Mouse (Mus musculus): ENCODE data around the gene Rgcc. TPM values are rescaled to one million over a fixed set of nuclear protein-coding genes. Genes with fewer than 3 reads are reported as not detected.

The Rgcc gene
- total RNA-seq, 2 experiments from 2014 or later, result 42.7 to 43.2 TPM

DNA sequence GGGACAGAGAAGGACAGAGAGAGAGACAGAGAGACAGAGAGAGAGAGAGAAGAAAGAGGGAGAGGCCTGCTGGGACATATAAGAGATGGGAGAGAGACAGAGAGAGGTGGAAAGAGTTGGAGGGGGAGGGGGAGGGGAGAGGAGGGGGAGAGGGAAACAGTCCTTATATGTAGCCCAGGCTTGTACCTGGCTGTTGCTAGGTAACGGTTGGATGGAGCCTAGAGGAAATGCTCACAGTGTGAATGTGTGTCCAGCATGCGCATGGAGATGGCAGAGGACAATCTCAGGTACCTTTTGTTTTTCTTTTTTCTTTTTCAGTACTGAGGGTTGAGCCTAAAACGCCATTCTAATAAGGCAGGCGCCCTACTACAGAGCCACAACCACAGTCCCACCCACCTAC, 16.8 kb downstream of the Rgcc start:
- intact Hi-C loops (cut with DNase I), result no loop called here
- DNase-seq (ENCODE audit: low spot score in 2 of 2), result no peak

- intact Hi-C loops (cut with DNase I), result no loop called here
Measured at GRCm38 (mm10) chr14:79283952-79284351, 17.5 kb downstream of the Rgcc start.

GRCm38 (mm10) chr14:79281894-79282553, 19.4 kb downstream of the Rgcc start:
- DNase-seq (ENCODE audit: low spot score in 2 of 2), result no peak
- intact Hi-C loops (cut with DNase I), result no loop called here

More at GRCm38 (mm10) chr14:79283952-79284351, 17.5 kb downstream of the Rgcc start:
- peak in 1 of 2 experiments; percentile 10 for DNase-seq (ENCODE audit: low spot score in 2 of 2)

- DNase-seq (ENCODE audit: low spot score in 2 of 2), result no peak
- intact Hi-C loops (cut with DNase I), result no loop called here
Measured at GRCm38 (mm10) chr14:79280456-79280855, 21.0 kb downstream of the Rgcc start.

DNA sequence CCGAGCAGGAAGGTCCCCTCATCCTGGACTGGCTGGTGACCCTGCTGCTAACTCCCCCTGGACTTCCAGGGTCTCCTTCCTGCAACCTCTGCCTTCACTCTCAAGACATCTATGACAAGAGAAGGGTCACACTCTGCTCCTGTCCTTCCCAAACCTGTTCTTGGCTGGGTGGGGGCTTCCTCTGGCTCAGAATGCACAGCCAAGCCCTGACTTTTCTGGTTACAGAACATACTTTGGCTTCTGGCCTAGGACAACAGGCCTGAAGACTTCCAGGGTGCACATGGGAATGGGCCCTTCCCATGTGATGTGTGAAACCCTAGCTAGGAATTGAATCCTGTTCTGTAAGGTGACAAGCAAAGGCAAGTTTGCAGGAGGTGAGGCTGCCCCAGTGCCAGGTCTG, 22.0 kb downstream of the Rgcc start:
- intact Hi-C loops (cut with DNase I), result no loop called here

GRCm38 (mm10) chr14:79278927-79279326, 22.5 kb downstream of the Rgcc start:
- intact Hi-C loops (cut with DNase I), result no loop called here
- no peak for DNase-seq (ENCODE audit: low spot score in 2 of 2)

More for the DNA sequence above, 22.0 kb downstream of the Rgcc start:
- no peak for DNase-seq (ENCODE audit: low spot score in 2 of 2)

- intact Hi-C loops (cut with DNase I), result no loop called here
- DNase-seq (ENCODE audit: low spot score in 2 of 2), result no peak
Measured at GRCm38 (mm10) chr14:79277922-79278321, 23.5 kb downstream of the Rgcc start.

GRCm38 (mm10) chr14:79275870-79276395, 25.5 kb downstream of the Rgcc start:
- DNase-seq (ENCODE audit: low spot score in 2 of 2), result no peak
- intact Hi-C loops (cut with DNase I), result no loop called here

DNA sequence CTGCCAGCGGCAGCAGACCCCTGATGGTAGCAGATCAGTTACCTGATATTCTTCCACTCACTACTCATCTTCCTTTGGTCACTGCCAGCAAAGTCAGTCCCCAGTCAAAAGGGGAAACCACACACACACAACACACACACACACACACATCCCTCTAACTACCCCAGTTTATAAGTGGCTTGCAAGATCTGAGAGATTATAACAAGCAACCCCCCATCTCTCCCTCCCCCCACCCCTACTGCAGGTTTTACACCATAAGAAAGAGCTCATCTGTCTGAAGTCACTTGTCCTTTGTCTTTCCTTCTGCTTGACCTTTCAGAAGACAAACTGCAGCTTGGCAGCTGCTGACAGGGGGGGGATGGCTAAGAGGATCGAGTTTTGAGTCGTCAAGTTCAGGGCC, 26.0 kb downstream of the Rgcc start:
- intact Hi-C loops (cut with DNase I), result no loop called here
- DNase-seq (ENCODE audit: low spot score in 2 of 2), result no peak

- intact Hi-C loops (cut with DNase I), result no loop called here
- DNase-seq (ENCODE audit: low spot score in 2 of 2), result no peak
Measured at GRCm38 (mm10) chr14:79273697-79274477, 27.6 kb downstream of the Rgcc start.

DNA sequence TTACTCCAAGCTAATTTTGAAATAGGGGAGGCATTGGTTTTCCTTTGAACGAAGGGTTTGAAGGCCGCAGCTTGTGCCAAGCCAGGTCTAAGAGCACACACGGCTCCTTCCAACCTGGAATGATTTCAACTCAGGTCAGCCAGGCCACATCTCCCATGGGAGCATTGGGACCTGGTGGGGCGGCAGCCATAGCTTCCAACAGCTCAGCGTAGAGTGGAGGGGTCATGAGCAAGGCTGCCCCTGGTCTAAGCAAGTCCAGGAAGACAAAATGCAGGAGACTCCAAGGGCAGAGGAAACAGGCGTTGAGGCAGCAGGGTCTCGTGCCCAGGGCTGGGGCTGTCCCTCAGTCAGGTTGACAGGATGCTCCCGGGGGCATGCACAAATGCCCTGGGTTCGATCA, 28.5 kb downstream of the Rgcc start:
- intact Hi-C loops (cut with DNase I), result no loop called here
- no peak for DNase-seq (ENCODE audit: low spot score in 2 of 2)

GRCm38 (mm10) chr14:79272188-79272694, 29.2 kb downstream of the Rgcc start:
- DNase-seq (ENCODE audit: low spot score in 2 of 2), result no peak
- intact Hi-C loops (cut with DNase I), result no loop called here

DNA sequence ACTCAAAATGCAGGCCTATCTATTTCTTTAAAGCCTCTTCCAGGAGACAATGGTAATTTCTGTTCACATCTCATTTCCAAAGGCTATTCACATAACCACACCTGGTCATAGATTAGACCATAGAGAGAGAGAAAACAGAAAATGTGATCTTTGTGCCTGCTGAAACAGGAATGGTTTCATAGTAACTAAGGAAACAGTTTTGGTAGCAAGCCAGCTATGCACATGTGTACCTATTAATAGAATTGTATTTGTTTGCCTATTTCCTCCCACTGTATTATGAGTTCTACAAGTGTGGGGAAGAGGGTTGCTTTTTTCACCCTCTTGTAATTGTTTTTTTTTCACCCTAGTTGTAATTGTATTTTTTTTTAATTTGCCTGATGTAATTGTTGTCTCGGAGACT, 31.9 kb downstream of the Rgcc start:
- peak in 1 of 2 experiments; percentile 41 for DNase-seq (ENCODE audit: low spot score in 2 of 2)
- intact Hi-C loops (cut with DNase I), result no loop called here

DNA sequence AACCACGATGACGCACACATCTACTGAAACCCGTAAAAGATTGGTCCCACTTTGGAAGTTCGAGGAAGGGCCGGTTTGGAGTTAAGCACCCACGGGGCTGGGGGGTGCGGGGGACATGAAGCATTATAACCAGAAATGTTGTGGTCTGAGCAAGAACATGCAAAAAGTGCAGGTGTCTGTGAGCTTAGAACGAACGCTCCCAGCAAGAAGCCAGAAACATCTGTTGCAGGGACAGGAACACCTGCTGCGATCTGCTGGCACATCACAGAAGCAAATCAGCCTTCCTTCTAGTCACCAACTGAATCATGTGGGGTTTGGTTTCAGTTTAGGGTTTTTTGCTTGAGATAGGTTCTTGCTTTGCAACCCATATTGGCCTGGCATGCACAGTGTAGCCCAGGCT, 33.6 kb downstream of the Rgcc start:
- intact Hi-C loops (cut with DNase I), result no loop called here
- no peak for DNase-seq (ENCODE audit: low spot score in 2 of 2)

GRCm38 (mm10) chr14:79267382-79267781, 34.1 kb downstream of the Rgcc start:
- DNase-seq (ENCODE audit: low spot score in 2 of 2), result no peak
- intact Hi-C loops (cut with DNase I), result no loop called here

- intact Hi-C loops (cut with DNase I), result no loop called here
- no peak for DNase-seq (ENCODE audit: low spot score in 2 of 2)
Measured at GRCm38 (mm10) chr14:79266408-79266807, 35.0 kb downstream of the Rgcc start.

- DNase-seq (ENCODE audit: low spot score in 2 of 2), result no peak
- intact Hi-C loops (cut with DNase I), result no loop called here
Measured at GRCm38 (mm10) chr14:79265738-79266137, 35.7 kb downstream of the Rgcc start.

DNA sequence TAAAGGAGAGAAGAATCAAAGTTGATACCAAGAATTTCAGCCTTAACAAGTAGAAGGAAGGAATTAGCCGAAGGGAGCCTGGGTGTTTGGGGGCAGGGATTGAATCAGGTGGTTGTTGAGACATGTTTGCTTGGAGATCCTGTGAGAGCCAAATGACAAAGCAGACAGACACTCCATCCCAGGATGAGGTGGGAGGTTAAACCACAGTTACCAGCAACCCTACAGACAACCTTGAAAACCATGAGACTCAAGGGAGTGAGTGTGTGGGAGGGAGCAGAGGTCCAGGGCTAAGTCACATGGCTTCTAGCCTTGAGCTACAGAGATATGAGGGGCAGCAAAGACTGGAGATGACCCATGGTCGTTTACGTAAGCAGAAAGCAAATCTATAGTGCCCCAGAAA, 38.1 kb downstream of the Rgcc start:
- intact Hi-C loops (cut with DNase I), result no loop called here

GRCm38 (mm10) chr14:79262677-79263076, 38.8 kb downstream of the Rgcc start:
- DNase-seq (ENCODE audit: low spot score in 2 of 2), result peak; percentile 31 to 46
- intact Hi-C loops (cut with DNase I), result no loop called here

More for the DNA sequence above, 38.1 kb downstream of the Rgcc start:
- no peak for DNase-seq (ENCODE audit: low spot score in 2 of 2)

- no peak for DNase-seq (ENCODE audit: low spot score in 2 of 2)
- intact Hi-C loops (cut with DNase I), result no loop called here
Measured at GRCm38 (mm10) chr14:79259062-79259779, 42.2 kb downstream of the Rgcc start.

Measured in left cerebral cortex, postnatal 14 days (tissue).